Mouse (Mus musculus) embryonic facial prominence, embryonic 14.5 days (tissue): ENCODE results near the gene Nme7. TPM values are rescaled to one million over a fixed set of nuclear protein-coding genes. Genes with fewer than 3 reads are reported as not detected.

Experiments
- ATAC-seq: fragments of 200-750 bp; cut with Nextera tagmentation; 2 replicates; pipeline ENCODE4 v1.8.0; 2017; ENCODE audit warnings: low read depth, moderate number of reproducible peaks, moderate TSS enrichment
- DNase-seq: peaks from one replicate; pipeline ENCODE4 v3.0.0-alpha.2; 2015; ENCODE audit warnings: low spot score
- H3K27ac ChIP-seq: fragments of 300-500 bp; sonication (generic); replicated peaks from 2 replicates; pipeline ENCODE4 v1.5.1; 2014; ENCODE audit warnings: low read depth, mild to moderate bottlenecking, low read length, moderate library complexity
- H3K27me3 ChIP-seq: fragments of 300-500 bp; sonication (generic); replicated peaks from 2 replicates; pipeline ENCODE4 v1.6.1; 2014; ENCODE audit warnings: low read length; ENCODE audit not compliant: control insufficient read depth, insufficient read depth
- H3K36me3 ChIP-seq: fragments of 300-500 bp; sonication (generic); 2 replicates; pipeline ENCODE4 v1.6.1; 2014; ENCODE audit warnings: low read length, mixed read lengths; ENCODE audit not compliant: control insufficient read depth, insufficient read depth
- H3K4me1 ChIP-seq: fragments of 300-500 bp; sonication (generic); 2 replicates; pipeline ENCODE4 v1.6.1; 2014; ENCODE audit warnings: antibody characterized with exemption, low read length; ENCODE audit not compliant: control insufficient read depth, insufficient read depth
- H3K4me2 ChIP-seq: fragments of 300-500 bp; sonication (generic); 2 replicates; pipeline ENCODE4 v1.6.1; 2014; ENCODE audit warnings: low read depth, mild to moderate bottlenecking, low read length, moderate library complexity, mixed read lengths
- H3K4me3 ChIP-seq: fragments of 300-500 bp; sonication (generic); 2 replicates; pipeline ENCODE4 v1.5.1; 2014; ENCODE audit warnings: low read depth, mild to moderate bottlenecking, low read length
- H3K9ac ChIP-seq: fragments of 300-500 bp; sonication (generic); 2 replicates; pipeline ENCODE4 v1.6.1; 2014; ENCODE audit warnings: low read depth, mild to moderate bottlenecking, low read length, moderate library complexity, mixed read lengths
- H3K9me3 ChIP-seq: fragments of 300-500 bp; sonication (generic); 2 replicates; pipeline ENCODE4 v1.6.1; 2016; ENCODE audit warnings: low read length; ENCODE audit not compliant: control insufficient read depth
- WGBS: fragments of 180-500 bp; shearing (Covaris S2); extraction: QIAGEN DNeasy Blood & Tissue Kit; methylation state at CpG from one replicate; pipeline ENCODE4 v1.1.7; 2014; 5-methylcytosine and 5-hydroxymethylcytosine counted together
- polyA plus RNA-seq: library from polyadenylated mRNA; unstranded; fragments of >200 nt; fragmentation: Nextera tagmentation; extraction: Ambion mirVana; gene quantifications from 2 replicates; pipeline ENCODE4 v1.2.1, GENCODE M21; 2014

The Nme7 gene
- polyA plus RNA-seq, 1 experiment from 2014 or later, result 27.3 TPM

DNA sequence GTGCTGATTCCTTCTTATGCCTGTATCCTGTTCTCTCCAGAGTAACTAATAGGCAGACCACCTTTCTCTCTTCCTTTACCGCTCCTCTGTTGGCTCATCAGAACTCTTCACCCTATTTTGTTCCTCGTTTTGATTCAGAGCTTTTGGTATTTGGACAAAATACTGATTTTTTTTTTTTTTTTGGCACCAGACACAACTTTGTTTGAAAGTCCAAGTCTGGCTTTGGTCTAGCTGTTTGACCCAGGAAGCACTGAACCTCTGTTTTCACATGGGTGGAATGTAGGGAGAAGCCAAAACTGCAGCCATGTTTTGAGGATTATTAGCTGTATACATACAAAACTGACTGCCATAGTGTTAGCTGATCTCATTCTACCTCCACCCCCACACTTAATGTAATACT, 21.0 kb downstream of the Nme7 start:
- ATAC-seq (no peak), DNase-seq (no peak)
- Histone ChIP-seq H3K4me3 (no peak overlapping the region), H3K4me2 (no peak overlapping the region), H3K9ac (no peak overlapping the region), H3K36me3 (no peaks in the 10 kb centered on the region), H3K9me3 (no peaks in the 10 kb centered on the region), H3K27ac (no peak overlapping the region), H3K27me3 (no peaks in the 10 kb centered on the region), H3K4me1 (no peaks in the 10 kb centered on the region)
- 90% methylated on average over 2 of the region's 2 CpGs for WGBS

DNA sequence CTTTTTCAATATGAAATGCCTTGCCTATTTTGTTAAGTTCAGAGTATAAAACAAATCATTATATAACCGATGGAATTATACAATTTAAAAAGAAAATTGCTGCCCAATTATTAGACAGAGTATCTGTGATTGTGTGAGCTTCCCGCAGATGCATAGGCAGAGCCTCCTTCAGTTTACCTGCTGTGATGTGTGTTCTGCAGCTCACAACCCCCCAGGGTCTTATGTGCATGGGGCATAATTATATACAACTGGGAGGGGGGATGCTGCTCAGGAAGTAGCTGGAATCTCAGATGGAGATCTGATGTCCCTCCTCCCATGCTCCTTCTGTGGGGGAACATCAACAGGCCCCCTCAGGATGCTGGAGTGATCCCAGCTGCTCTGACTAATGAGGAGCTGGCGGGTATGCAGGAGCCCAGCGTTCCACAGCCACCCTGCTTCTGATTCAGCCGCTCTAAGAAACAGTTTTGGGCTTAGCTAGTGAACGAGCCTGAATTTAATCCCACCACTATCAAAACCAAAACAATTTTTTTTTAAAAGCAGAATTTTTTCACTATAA, 22.8 kb downstream of the Nme7 start:
- Histone ChIP-seq H3K4me1 (no peaks in the 10 kb centered on the region), H3K9ac (no peak overlapping the region), H3K27me3 (no peaks in the 10 kb centered on the region), H3K9me3 (no peaks in the 10 kb centered on the region), H3K4me2 (no peak overlapping the region), H3K27ac (no peak overlapping the region), H3K36me3 (no peaks in the 10 kb centered on the region), H3K4me3 (no peak overlapping the region)
- peak; percentile 76; the same call in 1 of the 2 replicates for ATAC-seq
- peak; percentile 40 for DNase-seq
- 49% methylated on average over 6 of the region's 6 CpGs for WGBS

DNA sequence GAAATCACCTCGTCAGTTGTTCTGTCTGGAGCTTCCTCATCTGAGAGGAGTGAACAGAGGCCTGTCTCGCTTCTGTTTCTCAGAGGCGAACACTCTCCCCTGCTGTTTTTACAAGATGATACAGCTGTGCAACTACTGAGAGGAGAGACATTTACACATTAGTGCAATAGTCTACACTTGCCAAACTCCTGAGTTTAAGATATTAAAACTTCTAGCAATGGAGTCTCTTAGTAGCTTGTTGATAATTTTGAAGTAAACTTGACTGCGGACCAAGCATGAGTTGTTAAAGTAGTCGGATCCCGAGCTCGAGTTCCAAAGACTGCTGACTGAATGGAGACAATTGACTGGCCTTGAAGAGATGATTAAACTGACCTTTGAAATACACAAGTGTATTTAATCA, 23.8 kb downstream of the Nme7 start:
- DNase-seq (no peak), ATAC-seq (no peak)
- 80% methylated on average over 7 of the region's 7 CpGs for WGBS
- H3K27me3 ChIP-seq, result no peaks in the 10 kb centered on the region
- no peak overlapping the region for H3K9ac ChIP-seq
- no peak overlapping the region for H3K4me2 ChIP-seq
- H3K4me1 ChIP-seq, result no peaks in the 10 kb centered on the region
- H3K9me3 ChIP-seq, result no peaks in the 10 kb centered on the region
- no peak overlapping the region for H3K4me3 ChIP-seq
- no peaks in the 10 kb centered on the region for H3K36me3 ChIP-seq
- H3K27ac ChIP-seq, result no peak overlapping the region

DNA sequence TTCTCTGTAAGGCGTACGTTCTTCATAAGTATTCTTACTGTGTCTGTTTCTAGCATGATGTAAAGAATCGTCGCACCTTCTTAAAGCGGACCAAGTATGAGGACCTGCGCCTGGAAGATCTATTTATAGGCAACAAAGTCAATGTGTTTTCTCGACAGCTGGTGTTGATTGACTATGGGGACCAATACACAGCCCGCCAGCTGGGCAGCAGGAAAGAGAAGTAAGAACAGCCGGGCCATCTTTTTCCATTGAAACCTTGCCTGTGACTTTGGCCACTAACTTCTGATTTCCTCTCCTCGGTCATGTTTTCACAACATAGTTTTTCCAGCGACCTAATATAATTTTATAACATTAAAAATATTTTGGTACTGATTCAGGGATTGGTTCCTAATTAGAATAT, 28.6 kb downstream of the Nme7 start:
- 79% methylated on average over 11 of the region's 11 CpGs for WGBS

DNA sequence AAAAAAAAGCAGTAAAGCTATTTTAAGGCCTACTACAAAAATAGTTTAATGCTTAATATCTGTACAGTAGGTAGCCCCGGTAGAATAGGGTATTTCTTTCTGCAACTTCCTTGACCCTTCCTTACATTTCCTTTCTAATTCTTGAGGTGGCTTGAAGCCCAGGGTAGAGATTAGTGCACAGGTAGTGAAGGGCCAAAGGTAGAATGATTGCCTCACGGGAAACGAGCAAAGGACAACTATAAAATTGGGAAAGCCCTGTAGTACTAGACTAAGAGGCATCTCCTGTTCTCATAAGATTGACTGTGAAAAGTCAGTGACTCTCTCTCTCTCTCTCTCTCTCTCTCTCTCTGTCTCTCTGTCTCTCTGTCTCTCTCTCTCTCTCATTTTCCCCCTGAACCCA, 31.5 kb downstream of the Nme7 start:
- H3K27me3 ChIP-seq, result no peaks in the 10 kb centered on the region
- ATAC-seq (no peak), DNase-seq (no peak)
- H3K4me1 ChIP-seq, result no peaks in the 10 kb centered on the region
- H3K9me3 ChIP-seq, result no peaks in the 10 kb centered on the region
- H3K27ac ChIP-seq, result no peak overlapping the region
- peaks cover 44% of the 10 kb centered on the region for H3K36me3 ChIP-seq
- WGBS, result 93% methylated on average over 3 of the region's 3 CpGs
- no peak overlapping the region for H3K9ac ChIP-seq
- H3K4me3 ChIP-seq, result no peak overlapping the region
- no peak overlapping the region for H3K4me2 ChIP-seq

More for the DNA sequence above, 28.6 kb downstream of the Nme7 start:
- H3K4me3 ChIP-seq, result no peak overlapping the region
- H3K4me1 ChIP-seq, result no peaks in the 10 kb centered on the region
- H3K9ac ChIP-seq, result no peak overlapping the region
- no peak for ATAC-seq
- H3K9me3 ChIP-seq, result no peaks in the 10 kb centered on the region
- H3K4me2 ChIP-seq, result no peak overlapping the region
- no peak overlapping the region for H3K27ac ChIP-seq
- no peak for DNase-seq
- H3K27me3 ChIP-seq, result no peaks in the 10 kb centered on the region
- H3K36me3 ChIP-seq, result peaks cover 25% of the 10 kb centered on the region

DNA sequence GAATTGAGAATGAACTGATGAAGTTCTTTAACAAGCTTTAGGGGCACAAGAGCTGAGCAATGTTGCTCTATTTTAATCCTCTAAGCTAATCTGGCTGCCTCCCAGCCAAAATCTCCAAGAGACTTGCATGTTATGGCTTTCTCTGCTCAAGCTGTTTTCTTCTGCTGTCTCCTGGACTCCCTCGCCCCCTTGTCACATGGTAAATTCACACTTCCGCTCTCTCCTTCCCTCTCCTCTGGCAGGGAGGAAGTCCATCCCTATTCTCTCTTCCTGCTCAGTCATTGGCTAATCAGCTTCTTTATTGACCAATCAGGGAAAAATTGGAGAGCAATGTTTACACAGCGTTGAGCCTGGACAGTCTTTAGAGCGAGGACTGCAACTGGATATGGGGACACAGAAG, 31.9 kb downstream of the Nme7 start:
- Histone ChIP-seq H3K27me3 (no peaks in the 10 kb centered on the region), H3K4me2 (no peak overlapping the region), H3K9me3 (no peaks in the 10 kb centered on the region), H3K4me1 (no peaks in the 10 kb centered on the region), H3K4me3 (no peak overlapping the region), H3K9ac (no peak overlapping the region), H3K36me3 (peaks cover 47% of the 10 kb centered on the region), H3K27ac (no peak overlapping the region)
- DNase-seq, result no peak
- 81% methylated on average over 4 of the region's 4 CpGs for WGBS
- ATAC-seq, result no peak

DNA sequence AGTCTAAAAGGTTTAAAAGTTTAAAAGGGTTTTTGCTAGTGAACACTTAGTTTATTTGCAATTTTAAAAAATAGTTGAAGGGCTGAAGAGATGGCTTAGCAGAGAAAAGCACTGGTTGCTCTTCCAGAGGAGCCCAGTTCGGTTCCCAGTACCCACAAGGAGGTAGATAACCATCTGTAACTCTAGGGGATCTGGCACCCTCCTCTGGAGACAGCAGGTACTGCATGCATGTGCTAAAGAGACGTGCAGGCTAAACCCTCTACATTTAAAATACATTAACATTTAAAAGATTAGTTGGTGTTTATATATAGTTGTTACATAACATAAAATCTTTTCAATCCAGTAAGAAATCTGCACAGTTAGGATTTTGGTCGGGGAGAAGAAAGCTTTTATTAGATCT, 38.2 kb downstream of the Nme7 start:
- no peak overlapping the region for H3K27ac ChIP-seq
- H3K4me1 ChIP-seq, result no peaks in the 10 kb centered on the region
- H3K27me3 ChIP-seq, result no peaks in the 10 kb centered on the region
- DNase-seq, result no peak
- peaks cover 48% of the 10 kb centered on the region for H3K36me3 ChIP-seq
- no peak overlapping the region for H3K4me2 ChIP-seq
- peaks cover 5% of the 10 kb centered on the region; the same call in 1 of the 2 replicates for H3K9me3 ChIP-seq
- WGBS, result 80% methylated on average over 3 of the region's 3 CpGs
- no peak for ATAC-seq
- H3K9ac ChIP-seq, result no peak overlapping the region
- no peak overlapping the region for H3K4me3 ChIP-seq

DNA sequence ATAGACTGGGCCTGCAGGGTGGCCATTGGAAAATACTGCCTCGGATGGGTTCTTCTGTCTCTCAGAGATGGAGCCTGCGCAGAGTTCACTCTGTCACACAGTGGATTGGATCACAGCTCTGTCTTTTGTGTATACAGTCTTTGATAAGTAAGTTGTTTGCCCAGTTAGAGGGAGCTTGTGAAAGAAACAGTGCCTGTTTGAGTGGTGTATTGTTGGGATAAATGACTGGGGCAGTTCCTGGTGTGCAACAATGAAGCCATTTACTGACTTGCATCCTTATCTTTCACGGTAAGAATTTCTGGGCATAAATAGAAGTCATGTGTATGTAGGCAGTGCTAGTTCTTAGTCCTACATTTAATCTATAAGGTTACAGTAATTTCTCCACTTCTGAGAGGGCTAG, 49.5 kb downstream of the Nme7 start:
- Histone ChIP-seq H3K4me1 (no peaks in the 10 kb centered on the region), H3K27me3 (no peaks in the 10 kb centered on the region), H3K4me2 (no peak overlapping the region), H3K27ac (no peak overlapping the region), H3K4me3 (no peak overlapping the region), H3K9ac (no peak overlapping the region), H3K9me3 (no peaks in the 10 kb centered on the region), H3K36me3 (peaks cover 3% of the 10 kb centered on the region; the same call in 1 of the 2 replicates)
- WGBS, result 55% methylated on average over 3 of the region's 3 CpGs
- DNase-seq (no peak), ATAC-seq (no peak)

DNA sequence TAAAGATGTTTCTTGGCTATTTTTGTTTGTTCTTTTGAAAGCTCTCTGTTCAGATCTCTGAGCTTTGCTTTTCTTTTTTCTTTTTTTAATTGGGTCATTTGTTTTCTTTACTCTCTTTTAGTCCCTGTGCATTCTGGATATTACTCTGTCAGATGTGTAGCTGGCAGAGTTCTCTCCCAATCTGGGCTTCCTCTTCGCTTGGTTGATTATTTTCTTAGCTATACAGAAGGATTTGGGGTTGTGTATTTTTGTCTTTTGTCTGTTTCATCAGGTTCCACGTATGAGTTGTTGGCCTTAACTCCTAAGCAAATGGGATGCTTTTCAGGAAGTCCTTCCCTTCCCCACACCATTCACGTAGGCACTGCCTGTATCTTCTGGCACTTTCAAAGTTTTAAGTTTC, 54.1 kb downstream of the Nme7 start:
- peaks cover 3% of the 10 kb centered on the region; the same call in 1 of the 2 replicates for H3K36me3 ChIP-seq
- ATAC-seq, result no peak
- no peak for DNase-seq
- H3K27me3 ChIP-seq, result no peaks in the 10 kb centered on the region
- 62% methylated on average over 3 of the region's 3 CpGs for WGBS
- H3K4me1 ChIP-seq, result no peaks in the 10 kb centered on the region
- H3K4me2 ChIP-seq, result no peak overlapping the region
- no peak overlapping the region for H3K27ac ChIP-seq
- H3K9me3 ChIP-seq, result no peaks in the 10 kb centered on the region
- H3K4me3 ChIP-seq, result no peak overlapping the region
- H3K9ac ChIP-seq, result no peak overlapping the region
